Mouse (Mus musculus): ENCODE measurements around the gene Gm17490.

DNA sequence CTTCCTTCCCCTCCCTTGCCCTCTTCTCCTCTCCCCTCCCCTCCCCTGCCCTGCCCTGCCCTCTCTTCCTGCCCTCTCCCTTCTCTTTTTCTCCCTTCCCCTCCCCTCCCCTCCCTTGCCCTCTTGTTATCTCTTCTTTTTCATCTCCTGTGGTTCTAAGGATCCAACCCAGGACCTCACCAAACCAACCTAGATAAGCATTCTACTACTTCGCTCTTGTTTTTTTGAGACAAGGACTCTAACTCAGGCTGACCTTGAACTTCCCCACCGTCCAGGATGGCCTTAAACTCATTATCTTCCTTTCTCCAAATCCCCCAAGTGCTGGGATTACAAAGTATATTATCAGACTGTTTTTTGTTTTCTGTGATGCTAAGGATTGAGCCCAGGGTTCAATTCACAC is 26.7 kb upstream of the Gm17490 start:
- TF ChIP-seq CTCF (IDR thresholded peaks at IDR 0.05): no peak
- TF ChIP-seq POLR2A (IDR thresholded peaks at IDR 0.05; ENCODE audit: insufficient read depth, low read depth, low read length): no peak
- no peak for TF ChIP-seq EP300 (IDR thresholded peaks at IDR 0.05; ENCODE audit: insufficient read depth, low read depth, low read length)
